Mouse (Mus musculus): ENCODE results near the gene Gm5072. TPM values are rescaled to one million over a fixed set of nuclear protein-coding genes. Genes with fewer than 3 reads are reported as not detected.
"Not testable (repeated sequence)": the region's sequence is repeated elsewhere in the genome, so short reads cannot be mapped to it uniquely, and the experiment has no call there.

Gm5072 gene
- not detected in 3 replicates for total RNA-seq (2017)

- ATAC-seq (replicated peaks; ENCODE audit: insufficient number of reproducible peaks, low FRiP score, low TSS enrichment, poor library complexity, severe bottlenecking): not testable (repeated sequence)
These were observed at the start of gene Gm5072 for GRCm38 (mm10) chrX:91392200-91392599. Gm5072 (plus strand) TSS chrX:91392500.

Other genes with a start within 250 kb of the Gm5072 start
- gene Mageb2, start 60.8 kb upstream of the Gm5072 start, total RNA-seq (2017): not detected in 3 replicates
- not detected in 3 replicates for gene Gm8914, start 87.6 kb downstream of the Gm5072 start, total RNA-seq (2017)
- gene 1700084M14Rik, start 183.4 kb downstream of the Gm5072 start, total RNA-seq (2017): not detected in 3 replicates
- gene Gm14781, start 239.7 kb downstream of the Gm5072 start, total RNA-seq (2017): not detected in 3 replicates

Data from monocyte, adult 5-6 weeks (primary cell).